Mouse (Mus musculus) heart, embryonic 12.5 days (tissue): ENCODE results near the gene Tmem126a. TPM values are rescaled to one million over a fixed set of nuclear protein-coding genes. Genes with fewer than 3 reads are reported as not detected.

Experiments used
- polyA plus RNA-seq: library from polyadenylated mRNA; unstranded; fragments of >200 nt; fragmentation: Nextera tagmentation; extraction: Ambion mirVana; gene quantifications from 2 replicates; pipeline ENCODE4 v1.2.1, GENCODE M21; 2016

Gene Tmem126a
- polyA plus RNA-seq, 1 experiment from 2014 or later, result 110 TPM

Other genes starting within 250 kb of the Tmem126a start
- gene Ccdc83, start 191.5 kb downstream of the Tmem126a start, polyA plus RNA-seq, result not detected in 2 replicates
- gene Sytl2, start 155.0 kb downstream of the Tmem126a start, polyA plus RNA-seq, result 7.3 and 8.3 TPM in 2 replicates
- gene Ccdc89, start 30.7 kb downstream of the Tmem126a start, polyA plus RNA-seq, result 0.95 and 1.9 TPM in 2 replicates
- gene Crebzf, start 14.5 kb downstream of the Tmem126a start, polyA plus RNA-seq, result 38.7 and 39.5 TPM in 2 replicates
- gene Tmem126b, start 18.8 kb upstream of the Tmem126a start, polyA plus RNA-seq, result 28.8 and 29.2 TPM in 2 replicates
- 12.5 and 14.2 TPM in 2 replicates for gene Dlg2, start 19.4 kb upstream of the Tmem126a start, polyA plus RNA-seq